ENCODE assay signal across 11 mouse cellular contexts in the genomic region with DNA sequence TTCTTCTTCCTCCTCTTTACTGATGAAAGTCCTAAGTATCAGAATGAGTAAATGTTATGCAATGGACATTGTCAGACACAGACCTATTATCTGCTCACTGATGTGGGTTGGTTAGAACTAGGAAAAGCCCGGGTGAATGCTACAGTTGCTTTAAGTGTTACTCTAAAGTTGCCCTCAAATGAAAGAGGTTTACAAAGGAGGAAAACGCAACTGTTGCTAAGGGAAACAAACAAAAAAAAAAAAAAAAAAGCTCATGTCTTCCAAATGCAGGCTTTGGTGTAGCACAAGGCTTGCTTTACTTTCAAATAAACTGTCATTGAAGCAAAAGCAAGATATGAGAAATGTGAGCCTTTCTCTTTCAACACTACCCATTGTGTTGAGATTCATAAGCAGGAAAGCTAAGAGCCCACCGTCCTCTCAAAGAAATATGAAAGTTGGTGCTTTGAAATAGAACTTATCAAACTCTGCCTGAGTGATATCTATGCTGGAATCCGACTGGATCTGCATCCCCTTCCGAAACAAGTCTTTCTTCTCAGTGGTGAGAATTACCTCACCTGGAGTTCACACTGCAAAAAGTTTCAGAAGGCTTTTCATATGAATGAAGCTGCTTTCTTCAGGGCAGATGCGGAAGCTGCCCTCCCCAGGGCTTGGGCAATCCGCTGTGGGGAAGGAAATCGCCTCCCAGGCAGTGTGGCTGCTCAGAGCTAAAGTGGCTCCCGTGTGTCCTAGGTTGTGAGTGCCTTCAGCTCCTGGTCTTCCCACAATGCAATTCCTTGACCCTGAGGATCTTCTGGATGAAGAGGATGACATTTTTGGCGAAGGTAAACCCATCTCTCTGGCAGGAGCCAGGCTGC. TPM values are rescaled to one million over a fixed set of nuclear protein-coding genes. Genes with fewer than 3 reads are reported as not detected.
A peak's percentile ranks its signal among the peaks of the same experiment; 100 is the strongest.
DNase-seq lines count a peak whose midpoint lies in the region; ATAC-seq and TF ChIP-seq lines count a peak whose summit lies in the region.
"Had no signal": no experiment of that assay in that cellular context is flagged by ENCODE, and none has a peak within 500 bp of the region (broad histone marks: within the 10 kb centered on the region; RNA-seq: fewer than 3 reads in every experiment).

No protein-coding gene starts in this region.

- 52% methylated on average over 10 of the region's 10 CpGs for WGBS in lung, embryonic 14.5 days
- WGBS in hindbrain, embryonic 14.5 days, result 66% methylated on average over 10 of the region's 10 CpGs

- ATAC-seq in lung, embryonic 14.5 days (ENCODE audit: insufficient read depth), result no peak
- ATAC-seq in common myeloid progenitor, adult 5-6 weeks (replicated peaks; ENCODE audit: low read depth, poor library complexity, severe bottlenecking), result peak; percentile 57
- ATAC-seq in megakaryocyte progenitor cell, adult 5-6 weeks (replicated peaks; ENCODE audit: poor library complexity), result peak; percentile 60
- no peak for ATAC-seq in hindbrain, embryonic 14.5 days (ENCODE audit: low FRiP score)
- ATAC-seq: Patski had no signal

- no peaks in the 10 kb centered on the region for H3K27me3 ChIP-seq in lung, embryonic 14.5 days (ENCODE audit: insufficient read depth, low read length)
- no peaks in the 10 kb centered on the region for H3K27me3 ChIP-seq in hindbrain, embryonic 14.5 days (ENCODE audit: control insufficient read depth, insufficient read depth, low read length)
- H3K27me3 ChIP-seq: hindbrain, embryonic 15.5 days; Patski had no signal

- no peaks in the 10 kb centered on the region for H3K9me3 ChIP-seq in lung, embryonic 14.5 days (ENCODE audit: low read depth, low read length)
- no peaks in the 10 kb centered on the region for H3K9me3 ChIP-seq in hindbrain, embryonic 14.5 days (ENCODE audit: control insufficient read depth, low read length)
- H3K9me3 ChIP-seq: embryonic facial prominence, embryonic 10.5 days; hindbrain, embryonic 15.5 days had no signal

- peak overlapping the region; percentile 21; the same call in 1 of the 2 replicates for H3K27ac ChIP-seq in lung, embryonic 14.5 days (ENCODE audit: low read depth)
- H3K27ac ChIP-seq in hindbrain, embryonic 14.5 days, result no peak overlapping the region
- H3K27ac ChIP-seq: embryonic facial prominence, embryonic 10.5 days; hindbrain, embryonic 15.5 days had no signal

- H3K4me2 ChIP-seq in lung, embryonic 14.5 days, result no peak overlapping the region
- no peak overlapping the region for H3K4me2 ChIP-seq in hindbrain, embryonic 14.5 days (replicated peaks)
- H3K4me2 ChIP-seq: hindbrain, embryonic 15.5 days had no signal

- no peak for DNase-seq in lung, embryonic 14.5 days
- no peak for DNase-seq in lung, postnatal 14 days
- peak; percentile 64 to 66 for DNase-seq in thymus, postnatal 36 days
- no peak for DNase-seq in frontal cortex, postnatal 10 days (ENCODE audit: low spot score in 2 of 2)
- DNase-seq in neural tube, embryonic 10.5 days (ENCODE audit: extremely low spot score, low spot score), result no peak
- DNase-seq in hindbrain, embryonic 14.5 days (ENCODE audit: low spot score), result no peak

- H3K4me3 ChIP-seq in lung, embryonic 14.5 days (ENCODE audit: low read depth, low read length), result no peak overlapping the region
- no peak overlapping the region for H3K4me3 ChIP-seq in hindbrain, embryonic 14.5 days (replicated peaks; ENCODE audit: low read length)
- H3K4me3 ChIP-seq: embryonic facial prominence, embryonic 10.5 days; hindbrain, embryonic 15.5 days had no signal

- H3K36me3 ChIP-seq in lung, embryonic 14.5 days (ENCODE audit: insufficient read depth), result no peaks in the 10 kb centered on the region
- no peaks in the 10 kb centered on the region for H3K36me3 ChIP-seq in hindbrain, embryonic 14.5 days (replicated peaks; ENCODE audit: control insufficient read depth, insufficient read depth)
- H3K36me3 ChIP-seq: embryonic facial prominence, embryonic 10.5 days; hindbrain, embryonic 15.5 days had no signal

- no peaks in the 10 kb centered on the region; the same call in 1 of the 2 replicates for H3K4me1 ChIP-seq in lung, embryonic 14.5 days (ENCODE audit: insufficient read depth)
- 0 out of 2 replicates have a peak, but pooled peaks cover 4% of the 10 kb centered on the region for H3K4me1 ChIP-seq in hindbrain, embryonic 14.5 days (replicated peaks; ENCODE audit: control insufficient read depth, insufficient read depth, low read length)

- TF ChIP-seq CTCF in lung, embryonic 14.5 days (IDR thresholded peaks at IDR 0.05; ENCODE audit: low read depth), result no peak

- H3K9ac ChIP-seq in lung, embryonic 14.5 days, result no peak overlapping the region
- no peak overlapping the region for H3K9ac ChIP-seq in hindbrain, embryonic 14.5 days
- H3K9ac ChIP-seq: hindbrain, embryonic 15.5 days had no signal

RNA-seq across cellular contexts. Expression of a gene that starts 32.2 kb away (rescaled TPM):
- polyA plus RNA-seq in lung, embryonic 14.5 days (2014; fragmentation: Nextera tagmentation; extraction: Ambion mirVana), result 5.1 and 5.6 TPM in 2 replicates
- 57.2 and 64.6 TPM in 2 replicates for total RNA-seq in common myeloid progenitor, adult 5-6 weeks (2017)
- 37.6 and 50.4 TPM in 2 replicates for total RNA-seq in megakaryocyte progenitor cell, adult 5-6 weeks (2015)
- 24.0 and 28.9 TPM in 2 replicates for total RNA-seq in megakaryocyte progenitor cell, adult 5-6 weeks (2017)
- polyA plus RNA-seq in hindbrain, embryonic 14.5 days (2014; fragmentation: Nextera tagmentation; extraction: Ambion mirVana), result 21.9 and 25.9 TPM in 2 replicates

Comparison
In these comparisons a context has a peak if more than half of its experiments do, and no peak if none do; other contexts are left out.
1. ATAC-seq: peak in common myeloid progenitor, adult 5-6 weeks (single experiment) and megakaryocyte progenitor cell, adult 5-6 weeks (single experiment); none in lung, embryonic 14.5 days (single experiment) and hindbrain, embryonic 14.5 days (single experiment).
2. DNase-seq: peak in thymus, postnatal 36 days (2 of 2); none in lung, embryonic 14.5 days (single experiment), lung, postnatal 14 days (single experiment), frontal cortex, postnatal 10 days (0 of 2), neural tube, embryonic 10.5 days (single experiment) and hindbrain, embryonic 14.5 days (single experiment).